Mouse (Mus musculus) E14TG2a.4 (cell line): ENCODE results near the gene Unc13a.
"Not testable (repeated sequence)": the region's sequence is repeated elsewhere in the genome, so short reads cannot be mapped to it uniquely, and the experiment has no call there.

Experiments
- H3K27me3 ChIP-seq: 2 replicates; pipeline ENCODE4 v1.6.1; 2014; ENCODE audit warnings: low read length, control low read depth; ENCODE audit not compliant: insufficient read depth
- H3K36me3 ChIP-seq: 2 replicates; pipeline ENCODE4 v1.6.1; 2014; ENCODE audit warnings: low read length, control low read depth; ENCODE audit not compliant: insufficient read depth
- H3K4me1 ChIP-seq: replicated peaks from 2 replicates; pipeline ENCODE4 v1.6.1; 2014; ENCODE audit warnings: low read depth, low read length, control low read depth
- H3K4me3 ChIP-seq: replicated peaks from 2 replicates; pipeline ENCODE4 v1.5.1; 2014; ENCODE audit warnings: mild to moderate bottlenecking, low read length
- H3K9me3 ChIP-seq: 2 replicates; pipeline ENCODE4 v1.6.1; 2014; ENCODE audit warnings: low read length, control low read depth
- CTCF ChIP-seq: conservative IDR thresholded peaks from 2 replicates; pipeline ENCODE4 v1.5.1; 2014; ENCODE audit warnings: low read length
- NANOG ChIP-seq: IDR thresholded peaks from 2 replicates; pipeline ENCODE4 v1.6.1; 2014; ENCODE audit warnings: borderline replicate concordance, low read length, mixed read lengths
- POU5F1 ChIP-seq: IDR thresholded peaks from 2 replicates; pipeline ENCODE4 v1.6.1; 2014; ENCODE audit warnings: low read length, borderline replicate concordance

Gene Unc13a

DNA sequence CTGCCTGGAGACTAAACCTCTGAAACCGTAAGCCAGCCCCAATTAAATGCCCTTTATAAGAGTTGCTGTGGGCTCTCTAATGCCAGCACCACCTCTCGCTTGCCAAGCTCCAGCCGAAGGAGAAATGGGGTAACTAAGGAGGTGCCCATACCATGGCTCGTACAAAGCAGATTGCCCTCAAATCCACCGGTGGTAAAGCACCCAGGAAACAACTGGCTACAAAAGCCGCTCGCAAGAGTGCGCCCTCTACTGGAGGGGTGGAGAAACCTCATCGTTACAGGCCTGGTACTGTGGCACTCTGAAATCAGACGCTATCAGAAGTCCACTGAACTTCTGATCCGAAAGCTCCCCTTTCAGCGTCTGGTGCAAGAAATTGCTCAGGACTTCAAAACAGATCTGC is 23.9 kb upstream of the Unc13a start:
- H3K4me1 ChIP-seq, result peaks cover 49% of the 10 kb centered on the region
- not testable (repeated sequence) for H3K4me3 ChIP-seq
- TF ChIP-seq CTCF, result peak; percentile 43

DNA sequence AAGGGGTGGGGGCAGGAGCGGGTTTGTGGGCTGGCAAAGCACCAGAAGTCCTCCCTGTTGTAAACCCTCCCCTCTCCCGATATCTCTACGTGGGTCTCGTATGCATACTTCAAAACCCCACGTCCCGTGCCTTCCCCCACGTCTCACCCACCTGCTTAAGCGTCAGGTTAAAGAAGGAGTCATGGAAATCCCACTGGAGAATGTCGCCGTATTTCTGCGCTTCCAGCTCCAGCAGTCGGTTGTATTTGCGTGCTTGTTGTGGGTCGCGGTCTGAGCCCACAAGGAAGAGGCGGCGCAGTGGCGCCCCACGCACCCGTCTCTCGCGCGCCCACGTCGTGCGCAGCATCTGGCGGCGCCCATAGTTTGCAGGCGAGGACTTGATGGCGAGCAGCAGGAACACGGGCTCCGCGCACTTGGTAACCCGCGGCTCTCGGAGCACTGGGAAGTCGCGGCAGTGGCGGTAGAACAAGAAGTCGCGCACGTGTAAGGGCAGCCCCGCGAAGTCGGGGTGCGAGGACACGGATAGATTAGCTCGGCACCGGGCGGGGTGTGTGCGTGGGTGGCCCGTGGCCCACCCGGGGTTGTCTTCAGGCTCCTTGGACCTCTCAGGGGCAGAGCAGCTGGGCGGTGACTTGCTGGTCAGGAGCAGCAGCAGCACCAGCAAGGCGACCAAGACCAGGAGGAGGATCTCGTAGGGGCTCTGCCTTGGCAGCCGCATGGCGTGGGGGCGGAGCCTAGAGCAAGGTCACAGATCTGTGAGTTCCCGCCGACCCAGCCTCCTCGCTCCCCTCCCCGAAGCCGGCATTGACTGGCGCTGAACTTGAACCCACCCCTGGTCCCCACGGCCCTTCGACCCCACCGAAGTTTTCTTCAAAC is 21.8 kb upstream of the Unc13a start:
- no peaks in the 10 kb centered on the region for H3K9me3 ChIP-seq
- peaks cover 2% of the 10 kb centered on the region; the same call in 1 of the 2 replicates for H3K36me3 ChIP-seq
- peak overlapping the region; percentile 65 for H3K4me3 ChIP-seq
- no peak for TF ChIP-seq NANOG
- no peak for TF ChIP-seq POU5F1
- no peak for TF ChIP-seq CTCF
- peaks cover 78% of the 10 kb centered on the region for H3K27me3 ChIP-seq
- peaks cover 56% of the 10 kb centered on the region for H3K4me1 ChIP-seq

More for the DNA sequence above, 23.9 kb upstream of the Unc13a start:
- peaks cover 66% of the 10 kb centered on the region for H3K27me3 ChIP-seq
- H3K36me3 ChIP-seq, H3K9me3 ChIP-seq: not testable (repeated sequence)

DNA sequence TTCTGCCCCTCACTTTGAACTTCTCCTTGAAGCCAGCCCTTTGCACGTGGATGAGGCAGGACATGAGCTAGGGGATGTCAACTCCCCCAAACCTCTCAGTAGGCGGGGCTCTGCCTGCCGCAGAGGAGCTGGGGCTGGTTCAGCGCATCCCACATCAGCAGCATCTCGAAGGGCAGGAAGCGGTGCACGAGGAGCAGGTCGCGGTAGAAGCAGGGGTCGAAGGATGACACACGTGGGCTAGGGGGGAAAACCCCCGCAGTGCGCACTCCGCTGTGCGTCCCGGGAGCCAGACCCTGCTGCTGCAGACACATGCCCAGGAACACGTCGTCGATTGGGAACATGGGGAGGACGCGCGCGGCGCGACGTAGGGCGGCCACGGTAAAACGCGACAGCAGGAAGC is 21.0 kb upstream of the Unc13a start:
- H3K9me3 ChIP-seq, result no peaks in the 10 kb centered on the region
- peaks cover 83% of the 10 kb centered on the region for H3K27me3 ChIP-seq
- TF ChIP-seq POU5F1 (no peak), NANOG (no peak), CTCF (no peak)
- peaks cover 59% of the 10 kb centered on the region for H3K4me1 ChIP-seq
- peaks cover 5% of the 10 kb centered on the region; the same call in 1 of the 2 replicates for H3K36me3 ChIP-seq
- H3K4me3 ChIP-seq, result peak overlapping the region; percentile 65

- H3K4me3 ChIP-seq, result peak within 1 kb of the TSS; percentile 70
- TF ChIP-seq NANOG (no peak), POU5F1 (no peak), CTCF (no peak)
- H3K4me1 ChIP-seq, result peaks cover 87% of the 10 kb centered on the region
- H3K27me3 ChIP-seq, result peaks cover 74% of the 10 kb centered on the region
- H3K9me3 ChIP-seq, result no peaks in the 10 kb centered on the region
- H3K36me3 ChIP-seq, result peaks cover 37% of the 10 kb centered on the region
Observed at GRCm38 (mm10) chr8:71689028-71689427, 17.5 kb upstream of the Unc13a start, which contains the start of gene Insl3. Insl3 (plus strand) TSS chr8:71689214.

DNA sequence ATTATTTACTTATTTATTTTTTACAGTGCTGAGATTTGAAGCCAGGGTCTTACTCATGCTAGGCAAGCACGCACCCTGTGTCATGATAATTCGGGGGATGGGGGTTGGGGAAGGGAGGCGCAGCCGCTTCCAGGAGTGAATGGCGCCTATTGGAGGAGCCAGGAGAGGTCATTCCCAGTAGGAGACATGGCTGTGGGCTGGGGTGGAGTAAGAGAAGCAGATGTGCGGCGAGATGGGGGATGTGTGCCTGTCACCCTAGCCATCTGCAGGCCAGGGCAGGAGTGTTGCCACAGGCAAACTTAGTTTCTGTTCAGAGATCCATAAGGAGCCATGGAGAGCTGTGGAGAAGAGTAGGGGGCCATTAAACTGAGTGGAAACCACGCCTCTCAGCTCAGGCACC is 16.1 kb upstream of the Unc13a start:
- TF ChIP-seq POU5F1 (no peak), NANOG (no peak), CTCF (no peak)

DNA sequence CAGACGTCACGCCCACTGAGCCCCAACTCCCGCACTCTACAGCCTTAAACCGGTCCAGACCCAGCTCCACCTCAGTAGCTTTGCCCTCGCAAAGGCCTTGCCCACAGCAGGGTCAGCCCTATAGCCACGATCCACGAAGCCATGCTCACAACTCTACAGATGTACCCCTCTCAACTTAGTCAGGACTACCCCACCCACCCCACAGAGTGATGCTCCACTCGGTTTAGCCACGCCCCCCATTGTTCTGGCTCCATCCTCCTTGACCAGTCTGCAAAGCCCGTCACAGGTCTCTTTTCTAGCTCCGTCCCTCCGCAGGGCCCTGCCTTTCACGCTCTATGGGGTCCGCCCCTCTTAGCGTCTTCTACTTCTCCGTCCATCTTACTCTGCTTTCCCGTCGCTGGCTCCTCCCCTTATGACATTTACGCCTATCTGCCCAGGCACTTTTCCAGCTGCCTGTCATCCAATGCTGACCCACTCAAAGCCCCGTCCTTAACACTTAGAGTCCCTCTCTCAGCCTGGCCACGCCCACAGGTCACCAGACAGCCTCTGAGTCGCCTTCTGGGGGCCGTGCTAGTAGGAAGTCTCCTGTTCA is 14.7 kb upstream of the Unc13a start:
- peaks cover 95% of the 10 kb centered on the region for H3K4me1 ChIP-seq
- peaks cover 70% of the 10 kb centered on the region for H3K27me3 ChIP-seq
- peaks cover 64% of the 10 kb centered on the region for H3K36me3 ChIP-seq
- no peaks in the 10 kb centered on the region for H3K9me3 ChIP-seq
- TF ChIP-seq NANOG, result no peak
- TF ChIP-seq POU5F1, result no peak
- no peak for TF ChIP-seq CTCF
- peak overlapping the region; percentile 70 for H3K4me3 ChIP-seq

More for the DNA sequence above, 16.1 kb upstream of the Unc13a start:
- H3K4me3 ChIP-seq, result peak overlapping the region; percentile 70
- peaks cover 87% of the 10 kb centered on the region for H3K4me1 ChIP-seq
- peaks cover 71% of the 10 kb centered on the region for H3K27me3 ChIP-seq
- no peaks in the 10 kb centered on the region for H3K9me3 ChIP-seq
- peaks cover 51% of the 10 kb centered on the region for H3K36me3 ChIP-seq

DNA sequence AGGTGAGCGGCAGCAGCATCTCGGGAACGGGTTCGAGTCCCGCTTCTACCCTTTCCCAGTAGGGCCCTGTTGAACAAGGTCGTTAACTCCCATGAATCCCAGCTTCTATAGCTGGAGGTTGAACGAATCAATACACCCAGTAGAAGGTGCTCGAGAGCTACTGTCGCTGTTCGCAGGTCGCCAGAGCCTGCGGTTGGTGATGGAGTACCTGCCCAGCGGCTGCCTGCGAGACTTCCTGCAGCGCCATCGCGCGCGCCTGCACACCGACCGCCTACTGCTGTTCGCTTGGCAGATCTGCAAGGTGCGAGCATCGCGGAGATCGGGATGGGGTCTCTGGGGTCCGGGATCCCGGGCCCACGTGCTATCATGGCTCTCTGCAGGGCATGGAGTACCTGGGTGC is 14.0 kb upstream of the Unc13a start:
- Histone ChIP-seq H3K27me3 (peaks cover 66% of the 10 kb centered on the region), H3K36me3 (peaks cover 71% of the 10 kb centered on the region), H3K4me3 (peak overlapping the region; percentile 70), H3K4me1 (peaks cover 98% of the 10 kb centered on the region), H3K9me3 (no peaks in the 10 kb centered on the region)
- TF ChIP-seq POU5F1, result no peak
- TF ChIP-seq CTCF, result peak; percentile 11; the same call in 1 of the 2 replicates
- TF ChIP-seq NANOG, result no peak

- Histone ChIP-seq H3K9me3 (no peaks in the 10 kb centered on the region), H3K36me3 (peaks cover 73% of the 10 kb centered on the region), H3K27me3 (peaks cover 58% of the 10 kb centered on the region), H3K4me1 (peaks cover 96% of the 10 kb centered on the region), H3K4me3 (peak overlapping the region; percentile 70)
- TF ChIP-seq NANOG, result no peak
- TF ChIP-seq POU5F1, result no peak
- TF ChIP-seq CTCF, result no peak
Observed at GRCm38 (mm10) chr8:71684701-71685100, 13.1 kb upstream of the Unc13a start.

- H3K9me3 ChIP-seq, result no peaks in the 10 kb centered on the region
- H3K27me3 ChIP-seq, result peaks cover 47% of the 10 kb centered on the region
- no peak overlapping the region for H3K4me3 ChIP-seq
- H3K36me3 ChIP-seq, result peaks cover 82% of the 10 kb centered on the region
- H3K4me1 ChIP-seq, result peaks cover 98% of the 10 kb centered on the region
- TF ChIP-seq POU5F1 (no peak), NANOG (no peak), CTCF (no peak)
Observed at GRCm38 (mm10) chr8:71682832-71683231, 11.3 kb upstream of the Unc13a start.
